19 mouse cellular contexts compared by ENCODE assay signal in the genomic region with DNA sequence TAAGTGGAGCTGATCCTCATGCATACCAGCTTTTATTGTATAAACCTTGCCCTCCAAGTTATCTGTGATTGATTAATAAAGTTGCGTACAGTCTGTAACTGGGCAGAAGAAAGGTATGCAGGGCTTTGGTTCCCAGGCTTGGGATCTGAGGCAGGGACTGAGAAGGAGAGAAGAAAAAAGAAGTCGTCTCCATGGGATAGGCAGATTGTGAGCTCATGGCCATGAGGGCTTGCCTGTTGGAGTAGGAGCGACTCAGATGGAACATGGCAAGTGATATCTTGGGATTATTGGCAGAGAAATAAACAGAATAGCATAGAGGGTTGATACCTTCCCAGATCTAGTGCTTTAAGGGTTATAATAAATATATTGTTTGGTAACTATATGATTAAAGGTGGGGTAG.
DNase-seq lines count a peak whose midpoint lies in the region; ATAC-seq and TF ChIP-seq lines count a peak whose summit lies in the region.
"Had no signal": no experiment of that assay in that cellular context is flagged by ENCODE, and none has a peak within 500 bp of the region (broad histone marks: within the 10 kb centered on the region; RNA-seq: fewer than 3 reads in every experiment).

No protein-coding gene starts in this region.

- no peak for TF ChIP-seq CTCF in heart, adult 2 months (IDR thresholded peaks at IDR 0.05)

- ATAC-seq in midbrain, embryonic 11.5 days (ENCODE audit: low FRiP score) = no peak
- no peak for ATAC-seq in midbrain, embryonic 15.5 days (replicated peaks)
- ATAC-seq: activated CD4-positive, CD25-positive, alpha-beta regulatory T cell, adult 4 months; CD4-positive, CD25-positive, alpha-beta regulatory T cell, adult 4 months; Patski had no signal

- TF ChIP-seq EP300 in heart, adult 2 months (IDR thresholded peaks at IDR 0.05; ENCODE audit: insufficient read depth, low read depth, low read length) = no peak

- no peak for TF ChIP-seq POLR2A in heart, adult 2 months (IDR thresholded peaks at IDR 0.05; ENCODE audit: insufficient read depth, low read depth, low read length)

- no peaks in the 10 kb centered on the region for H3K36me3 ChIP-seq in heart, adult 2 months (ENCODE audit: control insufficient read depth, insufficient read depth, low read length)
- H3K36me3 ChIP-seq in midbrain, embryonic 11.5 days (ENCODE audit: control insufficient read depth, insufficient read depth, low read length) = no peaks in the 10 kb centered on the region
- no peaks in the 10 kb centered on the region for H3K36me3 ChIP-seq in midbrain, embryonic 15.5 days (replicated peaks)
- H3K36me3 ChIP-seq: G1E had no signal

- intact Hi-C loops in heart, adult 2 months (cut with DNase I) = no loop called here

- no peak overlapping the region for H3K4me2 ChIP-seq in midbrain, embryonic 11.5 days
- H3K4me2 ChIP-seq in midbrain, embryonic 15.5 days = no peak overlapping the region

- no peaks in the 10 kb centered on the region for H3K79me2 ChIP-seq in heart, adult 2 months (replicated peaks; ENCODE audit: control insufficient read depth, insufficient read depth, low read length)

- no peak overlapping the region for H3K4me3 ChIP-seq in heart, adult 2 months
- no peak overlapping the region for H3K4me3 ChIP-seq in midbrain, embryonic 11.5 days (ENCODE audit: low read depth, low read length)
- no peak overlapping the region for H3K4me3 ChIP-seq in midbrain, embryonic 15.5 days

- no peaks in the 10 kb centered on the region for H3K27me3 ChIP-seq in heart, adult 2 months (ENCODE audit: control insufficient read depth, insufficient read depth, low read length)
- H3K27me3 ChIP-seq in midbrain, embryonic 11.5 days (ENCODE audit: control insufficient read depth, insufficient read depth, low read length) = no peaks in the 10 kb centered on the region
- no peaks in the 10 kb centered on the region for H3K27me3 ChIP-seq in midbrain, embryonic 15.5 days (replicated peaks)
- H3K27me3 ChIP-seq: CH12.LX, Patski had no signal

- 83% methylated on average over 3 of the region's 3 CpGs for WGBS in heart, adult 2 months
- WGBS in midbrain, embryonic 11.5 days = 89% methylated on average over 3 of the region's 3 CpGs
- WGBS in midbrain, embryonic 15.5 days = 93% methylated on average over 3 of the region's 3 CpGs

- DNase-seq in heart, adult 11 months = peak; percentile 66
- no peak for DNase-seq in heart, adult 2 months
- peak; percentile 64 for DNase-seq in midbrain, embryonic 11.5 days (ENCODE audit: low spot score, missing footprints)
- DNase-seq: adrenal gland, adult 2 months; adrenal gland, adult 8-10 months; adrenal gland, postnatal 10 days; adrenal gland, postnatal 14 days; adrenal gland, postnatal 25 days; adrenal gland, postnatal 36 days; B cell, adult 2 months; cerebellum, adult 11 months; cerebellum, adult 11-12 months; cerebellum, adult 18-20 months had no signal

- no peaks in the 10 kb centered on the region for H3K4me1 ChIP-seq in heart, adult 2 months (ENCODE audit: control insufficient read depth, insufficient read depth, low read length)
- H3K4me1 ChIP-seq in midbrain, embryonic 11.5 days (ENCODE audit: control insufficient read depth, insufficient read depth, low read length) = no peaks in the 10 kb centered on the region
- H3K4me1 ChIP-seq in midbrain, embryonic 15.5 days = no peaks in the 10 kb centered on the region

- H3K9ac ChIP-seq in heart, adult 2 months (ENCODE audit: low read depth, low read length) = no peak overlapping the region
- no peak overlapping the region for H3K9ac ChIP-seq in midbrain, embryonic 11.5 days (ENCODE audit: low read length)
- H3K9ac ChIP-seq in midbrain, embryonic 15.5 days = no peak overlapping the region

- no peak overlapping the region for H3K27ac ChIP-seq in heart, adult 2 months
- H3K27ac ChIP-seq in midbrain, embryonic 11.5 days (ENCODE audit: low read depth, low read length) = no peak overlapping the region
- H3K27ac ChIP-seq in midbrain, embryonic 15.5 days = no peak overlapping the region

- no peaks in the 10 kb centered on the region for H3K9me3 ChIP-seq in midbrain, embryonic 11.5 days (ENCODE audit: control insufficient read depth, low read length)
- no peaks in the 10 kb centered on the region for H3K9me3 ChIP-seq in midbrain, embryonic 15.5 days

Comparison
In these comparisons a context has a peak if more than half of its experiments do, and no peak if none do; other contexts are left out.
1. DNase-seq: peak in heart, adult 11 months (single experiment) and midbrain, embryonic 11.5 days (single experiment); none in heart, adult 2 months (0 of 2).